Mouse (Mus musculus): ENCODE measurements around the gene Lpar5.

The Lpar5 gene

GRCm38 (mm10) chr6:125084424-125084823 is 16.7 kb downstream of the Lpar5 start:
- DNase-seq (ENCODE audit: low spot score in 2 of 2): no peak

GRCm38 (mm10) chr6:125087937-125088336 is 20.2 kb downstream of the Lpar5 start:
- no peak for DNase-seq (ENCODE audit: low spot score in 2 of 2)

GRCm38 (mm10) chr6:125088561-125089321 is 21.0 kb downstream of the Lpar5 start:
- peak; percentile 50 to 65 for DNase-seq (ENCODE audit: low spot score in 2 of 2)

GRCm38 (mm10) chr6:125089521-125090321 is 22.0 kb downstream of the Lpar5 start:
- DNase-seq (ENCODE audit: low spot score in 2 of 2): peak; percentile 46 to 81

- DNase-seq (ENCODE audit: low spot score in 2 of 2): no peak
These were observed 22.8 kb downstream of the Lpar5 start for GRCm38 (mm10) chr6:125090341-125091085.

GRCm38 (mm10) chr6:125092372-125092771 is 24.7 kb downstream of the Lpar5 start:
- DNase-seq (ENCODE audit: low spot score in 2 of 2): no peak

- DNase-seq (ENCODE audit: low spot score in 2 of 2): no peak
These were observed 27.1 kb downstream of the Lpar5 start for GRCm38 (mm10) chr6:125094843-125095242.

GRCm38 (mm10) chr6:125095391-125096278 is 27.9 kb downstream of the Lpar5 start, which contains the start of gene Chd4:
TSS of gene Chd4 (plus strand) at chr6:125095981.
- peak; percentile 87 to 89 for DNase-seq (ENCODE audit: low spot score in 2 of 2)

GRCm38 (mm10) chr6:125096279-125096596 is 28.5 kb downstream of the Lpar5 start:
- no peak for DNase-seq (ENCODE audit: low spot score in 2 of 2)

- DNase-seq (ENCODE audit: low spot score in 2 of 2): peak; percentile 30 to 43
These were observed 29.1 kb downstream of the Lpar5 start for GRCm38 (mm10) chr6:125096597-125097345.

GRCm38 (mm10) chr6:125097346-125097689 is 29.6 kb downstream of the Lpar5 start:
- peak in 1 of 2 experiments; percentile 26 for DNase-seq (ENCODE audit: low spot score in 2 of 2)

- no peak for DNase-seq (ENCODE audit: low spot score in 2 of 2)
These were observed 30.2 kb downstream of the Lpar5 start for GRCm38 (mm10) chr6:125097951-125098350.

- no peak for DNase-seq (ENCODE audit: low spot score in 2 of 2)
These were observed 30.8 kb downstream of the Lpar5 start for GRCm38 (mm10) chr6:125098513-125098912.

- no peak for DNase-seq (ENCODE audit: low spot score in 2 of 2)
These were observed 31.8 kb downstream of the Lpar5 start for GRCm38 (mm10) chr6:125099421-125099971.

GRCm38 (mm10) chr6:125101444-125101843 is 33.7 kb downstream of the Lpar5 start:
- DNase-seq (ENCODE audit: low spot score in 2 of 2): no peak

GRCm38 (mm10) chr6:125104223-125104622 is 36.5 kb downstream of the Lpar5 start:
- no peak for DNase-seq (ENCODE audit: low spot score in 2 of 2)

GRCm38 (mm10) chr6:125107705-125108104 is 40.0 kb downstream of the Lpar5 start:
- DNase-seq (ENCODE audit: low spot score in 2 of 2): no peak

GRCm38 (mm10) chr6:125109371-125109770 is 41.7 kb downstream of the Lpar5 start:
- no peak for DNase-seq (ENCODE audit: low spot score in 2 of 2)

GRCm38 (mm10) chr6:125110927-125111326 is 43.2 kb downstream of the Lpar5 start:
- no peak for DNase-seq (ENCODE audit: low spot score in 2 of 2)

- no peak for DNase-seq (ENCODE audit: low spot score in 2 of 2)
These were observed 44.8 kb downstream of the Lpar5 start for GRCm38 (mm10) chr6:125112553-125112952.
